Mouse (Mus musculus) kidney, adult 18-20 months (tissue): ENCODE measurements at regions not wholly inside any gene's neighbourhood (a gene's known extent, or its start where the extent isn't known, plus 50 kb on each side); places are given as distances from the start of the nearest gene placed in this dataset.

Source experiments
- DNase-seq: peaks from one replicate; pipeline ENCODE4 v3.0.0; 2021

DNA sequence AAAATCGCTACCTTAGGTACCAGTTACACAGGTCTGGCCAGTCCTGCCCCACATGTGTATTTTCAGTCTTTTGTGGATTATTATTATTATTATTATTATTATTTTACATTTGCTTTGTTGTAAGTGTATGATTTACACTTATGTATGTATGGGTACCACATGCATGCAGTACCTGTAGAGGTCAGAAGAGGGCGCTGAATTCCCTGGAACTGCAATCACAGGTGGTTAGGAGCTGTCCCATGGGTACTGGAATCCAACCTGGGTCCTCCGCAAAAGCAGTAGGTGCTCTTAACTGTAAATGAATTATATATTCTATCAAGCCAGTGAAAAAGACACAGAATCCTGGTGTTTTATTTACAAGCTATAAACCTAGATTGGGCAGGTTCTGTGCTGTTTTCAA is 131.4 kb upstream of the Psmd7 start:
- DNase-seq: no peak

DNA sequence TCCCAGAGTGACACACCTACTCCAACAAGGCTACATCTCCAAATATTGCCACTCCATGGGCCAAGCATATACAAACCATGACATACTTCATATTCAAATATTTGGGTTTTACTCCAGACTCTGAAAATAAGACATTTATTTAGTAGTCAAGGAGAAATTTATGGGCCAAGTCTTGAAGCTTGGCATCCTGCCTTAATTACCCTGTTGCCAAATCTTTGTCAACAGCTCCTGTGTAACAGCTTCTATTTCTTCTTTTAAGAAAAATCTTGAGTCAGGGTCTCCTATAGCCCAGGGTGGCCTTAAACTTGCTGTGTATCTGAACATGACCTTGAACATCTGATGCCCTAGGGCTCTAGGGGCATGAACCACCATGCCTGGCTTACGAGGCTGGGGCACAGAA is 138.5 kb upstream of the Psmd7 start:
- no peak for DNase-seq

DNA sequence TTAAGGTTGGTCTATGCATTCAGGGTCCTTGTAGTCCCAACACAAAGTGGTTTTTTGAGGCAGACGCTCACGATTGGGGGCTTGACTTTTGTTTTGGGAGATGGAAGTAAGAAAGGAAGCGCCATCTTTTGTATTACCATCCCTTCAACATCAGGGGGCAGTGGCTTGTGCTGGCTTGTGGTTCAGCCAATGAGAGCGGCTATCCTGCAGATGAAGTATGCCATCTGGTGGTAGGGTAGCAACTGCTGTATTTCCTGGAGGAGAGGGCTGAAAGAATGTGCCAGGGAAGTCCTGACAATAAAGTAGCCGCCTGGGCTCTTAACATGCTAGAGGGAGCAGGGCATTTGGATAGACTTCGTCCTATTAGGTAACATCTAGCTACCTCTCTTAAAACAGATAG is 139.0 kb upstream of the Psmd7 start:
- DNase-seq: no peak

DNA sequence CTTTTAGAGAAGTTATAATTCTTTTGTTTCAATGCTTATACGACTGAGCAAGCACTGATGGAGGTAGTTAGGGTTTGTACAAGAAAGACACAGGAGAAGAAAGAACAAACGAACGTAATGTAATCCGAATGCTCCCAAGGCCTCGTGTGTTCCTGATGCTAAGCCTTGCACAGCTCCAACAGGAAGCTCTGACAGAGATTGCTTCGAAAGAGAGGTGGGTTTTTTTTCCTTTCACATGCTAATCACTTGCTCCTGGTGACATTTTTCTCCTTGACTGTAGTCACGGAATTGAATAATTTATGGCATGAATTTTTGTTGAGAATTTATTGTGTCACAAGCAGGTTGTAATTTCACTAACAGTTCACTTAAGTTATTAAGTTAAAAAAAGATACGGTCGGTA is 150.8 kb upstream of the Psmd7 start:
- no peak for DNase-seq

DNA sequence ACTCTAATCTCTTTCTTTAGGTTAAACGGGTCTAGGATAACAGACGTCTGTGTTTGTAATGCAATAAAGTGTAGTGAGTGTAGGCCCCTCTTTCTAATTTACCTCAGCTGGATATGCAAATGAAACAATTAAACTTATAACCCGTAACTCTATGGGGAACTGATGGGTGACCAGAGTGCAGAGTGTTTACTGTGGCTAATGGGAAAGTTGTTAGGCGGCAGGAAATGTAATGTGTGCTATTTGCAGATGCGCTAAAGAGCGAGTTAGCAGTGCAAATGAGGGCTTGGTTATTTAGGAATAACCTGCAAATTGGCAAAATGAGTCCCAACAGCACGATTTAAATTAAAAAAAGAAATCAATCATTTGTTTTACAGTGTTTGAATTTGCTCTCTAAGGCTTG is 168.8 kb upstream of the Psmd7 start:
- DNase-seq: no peak

DNA sequence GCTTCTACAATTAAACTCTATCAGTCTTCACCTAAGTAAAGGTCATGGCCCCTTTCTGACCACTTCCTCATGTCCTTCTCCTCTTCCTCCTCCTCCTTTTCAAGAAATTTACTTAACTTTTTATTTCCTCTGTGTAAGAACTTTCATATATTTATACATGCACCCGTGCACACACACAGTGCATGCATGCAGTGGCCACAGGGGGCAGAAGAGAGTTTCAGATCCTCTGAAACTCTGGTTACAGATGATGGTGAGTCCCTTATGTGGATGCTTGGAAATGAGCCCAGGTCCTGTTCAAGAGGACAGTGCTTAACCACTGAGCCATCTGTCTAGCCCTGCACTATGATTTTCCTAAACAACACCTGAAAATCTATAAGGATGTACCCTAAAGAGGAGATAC is 170.4 kb upstream of the Psmd7 start:
- DNase-seq: no peak

DNA sequence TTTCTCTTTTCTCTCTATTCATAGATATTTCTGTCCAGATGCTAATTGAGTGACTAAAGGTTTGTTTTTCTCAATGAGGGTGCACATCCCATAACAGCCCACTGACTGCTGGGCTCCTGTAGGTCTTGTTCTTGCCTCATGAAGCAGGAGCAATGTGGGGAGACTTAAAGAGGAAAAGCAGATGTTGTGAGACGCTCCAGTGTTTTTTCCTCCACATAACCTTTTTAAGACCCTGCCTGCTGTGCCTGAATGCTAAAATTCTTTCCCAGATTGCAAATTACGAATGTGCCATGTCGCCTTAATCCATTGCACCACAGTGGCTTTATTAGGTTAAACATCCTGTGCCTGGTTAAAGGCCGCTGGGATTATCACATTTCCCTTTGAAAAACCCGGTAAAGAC is 165.5 kb upstream of the Zfhx3 start:
- DNase-seq: no peak

DNA sequence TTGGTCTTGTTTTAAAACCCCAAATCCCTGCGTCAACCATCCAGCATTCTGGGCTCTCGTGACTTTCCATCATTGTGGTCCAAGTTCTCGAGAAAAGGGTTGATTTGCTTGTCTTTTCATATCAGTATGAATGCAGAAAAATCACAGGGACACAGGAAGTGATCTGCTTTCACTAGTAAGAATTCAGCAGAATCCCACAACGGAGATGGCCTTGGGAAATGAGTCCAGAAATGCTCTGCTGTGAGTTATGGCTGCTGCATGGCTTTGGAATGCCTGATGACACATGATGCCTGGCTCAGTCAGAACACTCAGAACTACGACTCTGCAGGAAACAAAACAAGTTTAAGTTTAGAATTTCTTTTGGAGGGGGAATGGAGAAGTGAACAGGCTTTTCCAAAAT is 156.7 kb upstream of the Zfhx3 start:
- DNase-seq: no peak

DNA sequence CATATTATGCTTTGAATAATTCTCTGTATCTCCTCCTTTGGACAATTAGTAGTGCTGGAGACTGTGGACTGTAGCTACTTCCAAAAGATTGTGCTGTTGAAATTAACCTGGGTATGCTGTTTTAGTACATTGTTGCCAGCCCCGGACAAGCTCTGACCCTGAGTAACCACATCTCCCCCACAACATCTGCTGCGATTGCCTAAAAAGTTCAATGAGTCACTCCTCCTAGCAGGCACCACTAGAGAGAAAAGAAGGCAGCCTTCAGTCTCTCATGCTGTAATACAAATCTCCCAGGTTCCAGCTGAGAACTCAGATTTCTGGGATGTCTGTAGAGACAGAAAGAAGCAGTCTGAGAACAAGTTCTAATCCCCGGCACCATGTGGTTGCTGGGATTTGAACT is 150.2 kb upstream of the Zfhx3 start:
- no peak for DNase-seq

DNA sequence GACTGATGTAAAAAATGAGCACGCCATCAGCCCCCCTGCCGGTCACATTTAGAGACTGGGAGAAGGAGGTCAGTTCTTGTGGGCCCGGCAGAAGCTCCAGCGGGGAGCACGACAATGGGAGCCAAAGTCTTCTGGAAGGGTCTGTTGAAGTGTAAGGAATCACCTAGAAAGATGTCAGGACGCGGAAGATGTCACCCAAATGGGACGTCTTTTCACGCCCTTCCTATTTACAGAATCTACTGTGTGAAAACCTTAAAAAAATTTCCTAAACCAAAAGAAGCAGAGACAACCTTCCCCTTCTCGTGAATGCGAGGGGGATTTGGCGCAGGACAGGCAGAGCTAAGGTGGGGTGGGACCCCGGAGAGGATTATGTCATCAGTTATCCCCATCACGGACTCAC is 127.5 kb upstream of the Zfhx3 start:
- no peak for DNase-seq

DNA sequence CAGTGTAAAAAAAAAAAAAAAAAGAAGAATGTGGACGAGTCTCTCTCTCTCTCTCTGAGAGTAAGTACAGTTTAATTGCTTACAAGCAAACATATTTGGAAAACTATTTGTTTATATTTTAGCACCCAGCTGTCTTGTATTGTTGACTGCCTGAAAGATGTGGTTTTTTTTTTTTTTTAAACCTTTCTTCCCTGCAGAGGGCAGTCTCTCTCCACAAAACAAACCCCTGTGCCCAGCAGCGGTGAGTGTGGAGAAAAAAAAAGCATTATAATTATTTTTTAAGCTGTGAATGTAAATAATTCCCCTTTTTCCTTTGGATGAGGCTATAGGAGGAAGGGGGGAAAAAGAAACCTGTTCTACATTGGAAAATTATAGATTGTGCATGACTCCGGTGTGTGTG is 126.7 kb upstream of the Zfhx3 start:
- DNase-seq: no peak

DNA sequence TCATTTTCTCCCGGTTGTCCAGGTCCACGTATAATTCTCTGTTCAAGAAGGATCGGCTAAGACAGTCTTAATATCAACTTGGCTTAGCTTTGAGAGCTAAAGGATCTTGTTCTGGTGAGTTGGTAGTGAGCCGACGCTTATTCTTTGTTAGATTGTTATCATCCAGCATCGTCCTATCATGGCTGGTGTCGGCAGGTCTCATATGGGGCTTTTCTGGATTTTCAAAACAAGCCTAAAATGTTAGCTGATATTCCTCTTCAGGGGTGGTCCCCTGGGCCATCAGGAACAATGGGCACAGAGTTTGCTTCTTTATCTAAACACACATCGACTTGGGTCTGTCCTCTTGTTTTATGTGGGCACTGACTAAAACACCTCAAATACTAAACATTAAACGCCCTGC is 124.6 kb upstream of the Zfhx3 start:
- no peak for DNase-seq

DNA sequence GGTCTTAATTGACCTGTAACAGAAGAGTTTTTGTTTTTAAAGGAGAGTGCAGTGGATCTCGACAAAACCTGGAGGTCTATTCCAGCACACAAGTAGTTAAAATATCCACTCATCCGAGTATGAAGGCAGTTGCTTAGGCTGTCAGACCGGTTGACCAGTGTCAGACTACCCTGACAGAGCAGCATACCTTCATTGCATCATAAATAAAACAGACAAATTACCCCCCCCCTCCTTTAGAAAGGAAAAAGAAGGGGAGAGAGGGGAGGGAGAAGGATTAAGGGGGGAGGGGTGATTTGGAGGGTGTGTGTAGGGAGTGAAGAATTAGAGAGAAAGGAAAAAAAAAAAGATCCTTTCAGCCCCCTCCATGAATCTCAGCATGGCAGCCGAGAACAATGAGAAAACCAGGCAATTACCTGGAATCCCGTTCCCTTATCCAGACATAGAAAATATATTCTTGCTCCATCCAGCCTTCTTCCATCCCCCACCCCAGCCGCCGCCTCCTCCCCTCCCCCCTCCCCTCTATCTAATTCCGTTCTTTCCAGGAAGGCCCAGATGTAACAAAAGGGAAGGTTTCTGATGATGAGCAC is 122.2 kb upstream of the Zfhx3 start:
- no peak for DNase-seq

DNA sequence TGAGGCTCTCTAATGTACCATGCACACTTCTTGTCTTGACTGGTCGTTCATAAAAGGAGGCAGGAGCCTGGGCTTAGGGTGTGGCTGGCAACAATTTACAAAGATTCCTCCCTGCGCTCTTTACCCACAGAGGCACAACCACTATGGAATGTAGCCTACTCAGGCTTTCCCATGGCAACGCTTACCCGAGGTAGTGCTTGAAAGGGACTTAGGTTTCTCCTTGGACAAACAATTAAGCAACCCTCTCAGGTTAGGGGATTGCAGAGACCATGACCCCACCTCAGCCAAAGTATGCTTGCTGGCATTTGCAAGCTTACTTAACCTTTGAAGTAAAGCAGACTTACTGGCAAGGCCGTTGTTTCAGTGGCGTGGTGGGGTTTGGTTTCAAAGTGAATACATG is 120.9 kb upstream of the Zfhx3 start:
- DNase-seq: no peak

DNA sequence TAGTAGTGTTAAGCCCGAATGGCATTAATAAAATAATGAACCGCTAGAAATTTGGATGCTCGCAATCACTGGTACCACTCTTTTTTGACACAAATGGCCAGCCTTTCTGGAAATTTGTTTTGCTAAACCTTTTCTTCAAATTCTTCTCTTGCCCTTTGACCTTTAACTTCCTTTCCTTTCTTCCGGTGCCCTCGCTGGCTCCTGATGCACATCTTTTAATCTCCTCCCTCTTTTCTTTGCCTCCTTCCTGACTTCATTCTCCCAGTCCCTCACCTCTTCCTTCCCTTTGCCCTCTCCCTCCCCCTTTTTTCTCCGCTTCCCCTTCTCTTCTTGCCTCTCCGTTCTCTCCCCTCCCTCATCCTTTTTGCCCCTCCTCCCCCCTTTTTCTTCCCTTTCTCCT is 118.3 kb upstream of the Zfhx3 start:
- DNase-seq: no peak

DNA sequence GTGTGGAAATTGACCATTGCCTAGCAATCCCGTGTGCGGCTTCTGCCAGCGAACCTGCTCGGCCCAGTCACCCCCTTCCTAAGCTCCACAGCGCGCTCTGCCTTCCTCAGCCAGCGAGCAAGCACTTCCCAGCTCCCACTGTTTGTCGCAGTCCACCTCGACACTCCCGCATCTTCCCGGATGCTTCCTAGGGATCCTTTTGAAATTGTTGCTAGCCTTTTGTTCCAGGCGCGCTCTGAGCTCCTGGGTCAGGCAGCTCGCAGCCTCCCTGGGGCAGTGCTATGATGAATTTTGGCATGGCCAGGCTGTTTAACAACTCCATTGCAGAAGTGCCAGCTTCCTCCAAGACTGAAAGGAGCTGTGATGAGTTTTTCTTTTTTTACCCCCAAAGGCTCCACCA is 117.8 kb upstream of the Zfhx3 start:
- DNase-seq: no peak

DNA sequence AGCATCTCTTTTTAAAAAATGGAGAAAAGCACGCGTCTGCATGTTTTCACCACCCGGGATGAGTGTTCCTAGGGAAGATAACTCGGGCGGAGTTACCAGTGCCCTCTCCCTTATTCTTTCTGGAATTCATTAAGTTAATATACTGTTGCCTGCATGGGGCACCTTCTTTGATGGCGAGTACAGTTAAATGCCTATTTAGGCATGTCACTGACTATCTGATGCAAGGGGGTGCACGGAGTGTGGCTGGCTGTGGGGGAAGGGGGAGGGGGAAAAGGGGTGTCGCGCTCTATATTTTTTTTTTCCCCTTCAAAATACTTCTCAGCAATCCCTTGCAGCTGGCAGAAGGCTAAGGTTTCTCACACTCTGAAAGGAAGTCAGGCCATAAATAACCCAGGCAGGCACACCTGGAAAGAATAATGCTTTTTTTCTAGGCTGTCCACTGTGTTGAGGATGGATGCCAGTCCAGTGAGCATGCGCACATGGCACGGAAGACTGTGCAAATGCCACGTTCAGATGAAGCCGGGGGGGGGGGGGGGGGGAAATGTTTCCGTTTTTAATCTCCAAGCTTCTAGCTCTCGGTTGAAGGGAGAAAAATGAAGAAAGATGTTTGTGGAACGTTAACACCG is 114.8 kb upstream of the Zfhx3 start:
- DNase-seq: no peak

DNA sequence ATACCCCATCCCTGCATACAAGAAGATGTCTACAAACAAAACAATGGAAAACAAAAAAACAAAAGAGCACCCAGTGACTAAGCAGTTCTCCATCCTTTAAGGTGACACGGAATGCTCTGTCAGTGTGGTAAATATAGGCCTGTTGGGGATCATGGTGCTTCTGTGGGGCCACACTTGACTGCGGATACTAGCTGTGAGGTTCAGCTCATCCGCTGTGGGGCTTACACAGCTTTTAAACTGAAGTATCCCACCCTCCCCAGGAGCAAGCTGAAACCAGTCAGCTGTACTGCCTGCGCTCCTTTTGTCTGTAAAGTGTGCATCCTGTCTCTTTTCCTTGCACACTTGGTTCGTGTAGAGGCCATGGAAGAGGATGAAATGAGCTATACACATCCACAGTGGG is 113.9 kb upstream of the Zfhx3 start:
- DNase-seq: no peak

DNA sequence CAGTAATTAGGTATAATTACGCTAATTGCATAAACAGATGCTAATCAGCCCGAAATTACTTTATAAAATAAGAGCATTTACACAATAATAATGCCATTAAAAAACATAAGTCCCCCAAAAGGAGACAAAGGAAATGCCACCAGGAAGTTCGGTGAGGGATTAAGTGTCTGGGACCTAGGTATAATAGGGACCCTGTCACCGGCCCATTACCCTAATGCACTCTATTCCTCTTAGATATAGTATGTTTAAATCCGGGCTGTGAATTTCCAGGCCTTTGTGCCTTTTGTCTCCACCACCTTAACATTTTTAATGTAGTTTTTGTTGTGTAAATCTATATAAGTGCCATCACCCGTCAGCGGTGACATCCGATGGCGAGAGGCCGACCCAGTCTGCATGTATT is 109.0 kb upstream of the Zfhx3 start:
- DNase-seq: no peak

DNA sequence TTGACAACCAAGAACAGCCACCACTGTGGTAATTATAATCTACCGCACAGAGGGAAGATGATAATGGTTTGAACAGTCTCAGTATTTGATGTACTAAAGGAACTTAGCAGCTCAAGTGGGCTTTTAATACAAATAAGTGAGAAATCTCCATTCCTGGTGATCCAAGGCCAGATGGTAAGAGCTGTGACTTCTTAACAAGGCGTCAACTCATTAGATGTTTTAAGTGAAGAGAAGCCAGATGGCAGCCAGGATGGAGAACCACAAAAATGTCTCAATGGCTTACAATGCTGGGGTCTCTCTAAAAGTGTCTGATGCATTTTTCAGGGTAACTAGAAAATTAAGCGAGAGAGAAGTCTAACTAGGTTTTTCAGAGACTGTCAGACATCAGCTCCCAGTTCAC is 96.3 kb upstream of the Zfhx3 start:
- no peak for DNase-seq

DNA sequence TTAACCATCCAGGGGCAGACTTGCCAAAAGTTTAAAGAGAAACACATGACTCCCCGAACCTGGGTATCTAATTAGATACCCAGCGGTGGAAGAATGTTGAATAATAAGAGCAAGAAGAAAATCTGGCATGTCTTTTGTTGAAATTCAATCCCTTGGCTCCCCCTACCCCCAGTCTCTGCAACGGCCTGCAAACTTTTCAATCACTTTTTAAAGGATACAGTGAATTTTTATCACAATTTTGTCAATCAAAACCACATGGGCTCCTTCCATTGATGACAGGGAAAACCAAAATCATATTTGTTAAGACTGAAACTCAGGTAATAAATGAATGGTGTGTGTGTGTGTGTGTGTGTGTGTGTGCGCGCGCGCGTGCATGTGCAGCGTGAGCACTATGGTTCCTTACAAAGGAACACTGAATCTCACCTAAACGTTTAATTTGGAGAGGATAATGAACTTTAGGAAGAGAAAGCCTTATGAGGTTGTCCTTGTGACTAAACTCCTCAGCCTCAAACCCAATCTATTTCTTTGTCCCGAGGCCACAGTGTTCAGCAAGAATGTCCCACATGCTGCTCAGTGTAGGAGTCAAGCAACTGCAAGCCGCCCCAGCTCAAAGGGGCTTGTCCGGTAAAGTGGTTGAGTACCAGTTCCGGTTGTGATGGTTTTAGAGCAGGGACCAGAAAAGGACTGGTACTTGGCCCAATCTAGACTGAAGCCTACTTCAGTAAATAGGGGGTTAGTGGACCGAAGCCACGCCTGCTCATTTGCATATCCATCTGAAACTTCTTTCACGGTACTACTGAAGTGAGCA is 91.0 kb upstream of the Zfhx3 start:
- DNase-seq: no peak

DNA sequence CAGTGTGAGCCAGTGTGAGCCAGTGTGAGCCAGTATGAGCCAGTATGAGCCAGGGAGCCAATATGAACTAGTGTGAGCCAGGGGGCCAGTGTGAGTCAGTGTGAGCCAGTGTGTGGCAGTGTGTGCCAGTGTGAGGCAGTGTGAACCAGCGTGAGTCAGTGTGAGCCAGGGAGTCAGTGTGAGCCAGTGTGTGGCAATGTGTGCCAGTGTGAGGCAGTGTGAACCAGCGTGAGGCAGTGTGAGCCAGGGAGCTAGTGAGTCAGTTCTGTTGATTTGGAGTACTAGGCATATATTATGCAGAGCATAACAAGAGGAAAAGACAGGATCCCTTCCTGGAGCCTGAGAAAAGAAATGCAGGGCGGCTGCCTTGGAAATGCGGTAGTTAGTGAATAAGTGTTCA is 82.7 kb upstream of the Zfhx3 start:
- DNase-seq: no peak

DNA sequence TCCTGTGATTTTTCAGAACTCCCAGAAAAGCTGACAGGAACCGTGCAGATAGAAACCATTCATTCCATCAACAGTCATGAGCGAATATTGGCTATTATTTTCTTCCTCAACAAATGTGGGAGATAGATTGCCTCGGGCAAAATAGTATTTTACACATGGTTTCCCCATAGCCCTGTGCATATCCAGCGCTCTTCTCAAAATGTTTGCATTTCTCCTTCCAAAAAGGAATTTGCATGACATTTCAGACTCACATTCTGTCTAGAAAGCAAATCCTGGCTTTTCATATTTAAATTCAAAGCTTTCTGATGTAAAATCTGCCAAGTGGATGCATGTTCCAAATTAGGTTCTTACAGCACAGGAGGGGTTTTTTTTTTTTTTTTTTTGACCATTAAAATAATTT is 82.2 kb upstream of the Zfhx3 start:
- DNase-seq: no peak

DNA sequence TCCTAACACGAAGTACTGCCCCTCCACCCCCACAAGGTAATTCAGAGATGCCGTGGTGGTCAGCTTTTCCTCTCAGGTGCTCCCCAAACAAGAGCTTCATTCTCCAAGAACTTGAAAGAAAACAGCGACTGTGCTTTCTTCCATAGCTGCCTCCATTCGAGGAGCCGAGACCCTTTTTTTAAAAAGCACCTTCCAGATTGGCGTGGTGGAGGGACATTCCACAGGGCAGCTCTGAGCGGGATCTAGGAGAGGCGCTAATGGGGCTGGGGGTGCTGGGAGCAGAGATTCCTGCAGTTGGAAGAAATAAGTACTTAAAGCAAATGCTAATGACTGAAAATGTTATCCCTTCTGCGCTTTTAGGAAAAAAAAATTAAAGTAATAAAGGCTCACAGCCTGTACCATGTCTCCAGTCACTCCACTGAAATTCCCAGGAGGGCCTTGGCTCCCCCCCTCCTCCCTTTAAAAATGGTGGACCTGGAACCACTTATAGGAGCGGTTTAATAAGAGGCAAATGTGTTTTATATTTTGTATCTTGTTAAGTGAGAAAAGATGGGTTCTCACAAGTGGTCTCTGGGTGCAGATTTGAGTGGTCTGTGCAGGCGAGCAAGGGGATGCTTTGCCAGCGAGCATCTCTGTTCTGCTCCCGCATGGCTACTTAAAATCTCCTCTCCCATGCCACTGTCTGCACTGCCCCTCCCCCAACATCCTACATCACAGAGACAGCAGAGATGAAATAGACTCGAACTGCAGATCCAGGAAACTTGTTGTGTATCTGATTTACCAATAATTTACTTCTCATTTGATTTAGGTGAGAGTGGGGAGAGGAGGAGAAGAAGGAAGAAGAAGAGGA is 77.4 kb upstream of the Zfhx3 start:
- DNase-seq: no peak
